Mouse (Mus musculus): ENCODE measurements around the gene Zfp335.
A peak's percentile ranks its signal among the peaks of the same experiment; 100 is the strongest.
"Not testable (repeated sequence)": the region's sequence is repeated elsewhere in the genome, so short reads cannot be mapped to it uniquely, and the experiment has no call there.

The Zfp335 gene

GRCm38 (mm10) chr2:164895885-164896284 is 15.7 kb downstream of the Zfp335 start:
- no peak for DNase-seq (ENCODE audit: low spot score in 2 of 2)

GRCm38 (mm10) chr2:164894644-164895043 is 16.9 kb downstream of the Zfp335 start:
- DNase-seq (ENCODE audit: low spot score in 2 of 2): no peak

GRCm38 (mm10) chr2:164894048-164894447 is 17.5 kb downstream of the Zfp335 start:
- DNase-seq (ENCODE audit: low spot score in 2 of 2): no peak

DNA sequence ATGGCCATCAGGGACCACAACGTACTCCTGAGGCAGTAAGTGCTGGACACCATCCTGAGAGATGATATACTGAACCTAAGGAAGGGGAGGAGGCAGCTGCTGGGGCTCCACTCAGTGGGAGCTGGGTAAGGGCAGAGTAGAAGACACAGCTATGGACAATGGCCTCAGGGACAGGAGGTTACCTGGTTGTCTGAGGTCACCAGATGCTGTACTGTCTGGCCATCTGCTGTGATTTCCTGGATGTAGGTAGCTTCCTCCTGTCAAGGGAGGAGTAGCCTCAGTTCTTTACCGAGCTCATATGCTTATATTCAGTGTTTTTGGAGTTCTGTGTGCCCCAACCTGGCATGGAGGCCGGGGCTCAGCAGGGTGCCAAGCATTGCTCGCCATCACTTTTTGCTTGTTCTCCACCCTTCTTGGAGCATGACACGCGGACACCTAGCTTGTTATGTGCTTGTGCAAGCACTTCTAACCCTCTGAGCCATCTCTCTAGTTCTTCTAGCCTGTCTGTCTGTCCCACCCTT is 18.8 kb downstream of the Zfp335 start:
- no peak for DNase-seq (ENCODE audit: low spot score in 2 of 2)

DNA sequence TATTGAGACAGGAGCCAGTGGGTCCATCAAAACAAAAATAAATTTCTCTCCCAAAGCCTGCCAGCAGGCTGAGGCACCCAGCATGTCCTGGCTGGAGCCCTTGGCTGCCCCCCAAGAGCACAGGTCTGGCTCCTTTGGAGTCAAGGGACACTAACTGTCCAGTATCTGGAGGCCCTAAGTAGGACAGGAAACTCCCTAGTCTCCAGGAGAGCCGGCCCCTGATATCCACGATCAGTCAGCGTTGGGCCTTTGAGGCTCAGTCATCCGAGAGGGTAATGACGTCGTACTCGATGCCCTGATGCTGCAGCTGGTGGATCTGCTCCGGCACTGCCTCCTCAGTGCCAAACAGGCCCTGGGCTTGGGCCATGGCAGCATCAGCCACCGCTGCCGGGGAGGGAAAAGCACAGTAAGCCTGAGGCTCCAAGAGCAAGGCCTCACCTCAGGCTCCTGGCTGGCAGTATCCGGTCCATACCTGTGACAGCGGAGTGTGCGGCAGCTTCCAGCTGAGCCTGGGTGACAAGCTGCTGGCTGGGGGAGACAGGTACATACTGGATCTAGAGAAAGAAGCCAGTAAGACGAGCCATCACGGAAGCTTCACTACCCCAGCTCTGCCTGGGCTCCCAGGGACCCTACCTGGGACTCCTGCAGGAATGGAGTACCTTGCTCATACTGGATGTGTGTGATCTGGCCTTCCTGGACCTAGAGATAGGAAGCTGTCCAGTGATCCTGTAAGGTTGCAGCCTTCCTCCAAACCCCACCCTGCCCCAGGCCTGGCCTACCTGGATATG is 19.5 kb downstream of the Zfp335 start:
- DNase-seq (ENCODE audit: low spot score in 2 of 2): no peak

DNA sequence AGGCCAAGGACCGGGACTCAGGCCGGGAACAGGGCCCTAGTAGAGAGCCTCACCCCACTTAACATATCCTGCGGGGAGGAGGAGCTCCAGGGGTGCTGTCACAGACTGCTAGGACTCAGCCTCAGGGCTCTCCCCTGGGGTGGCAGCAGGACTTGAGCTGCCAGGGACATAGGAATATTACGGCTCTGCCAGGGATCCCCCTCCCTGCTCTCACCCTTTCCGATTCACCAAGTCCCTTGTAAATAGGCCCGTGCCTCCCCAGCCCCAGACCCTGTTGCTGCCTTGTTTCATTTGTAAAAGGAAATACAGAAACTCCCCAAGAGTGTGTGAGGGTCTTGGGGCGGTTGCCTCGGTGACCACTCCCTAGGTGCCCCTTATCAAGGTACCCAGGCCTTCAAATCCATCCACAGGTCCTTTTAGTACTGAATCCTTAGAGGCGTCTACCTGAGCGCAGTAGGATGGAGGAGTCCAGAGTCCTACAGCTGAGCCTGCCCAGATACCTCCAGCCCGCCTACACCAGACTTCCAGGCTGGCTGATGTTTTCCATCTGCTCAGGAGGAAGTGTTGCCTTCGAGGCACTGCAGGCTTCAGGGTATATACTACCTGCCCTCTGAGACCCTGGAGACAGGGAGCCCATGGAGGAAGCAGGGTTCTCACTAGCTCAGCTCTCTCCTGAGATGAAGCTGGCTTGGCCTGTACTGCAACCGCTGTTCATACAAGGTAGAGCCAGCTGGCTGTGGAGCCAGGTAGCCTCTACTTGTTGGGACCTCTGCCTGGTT is 20.3 kb downstream of the Zfp335 start:
- no peak for DNase-seq (ENCODE audit: low spot score in 2 of 2)

DNA sequence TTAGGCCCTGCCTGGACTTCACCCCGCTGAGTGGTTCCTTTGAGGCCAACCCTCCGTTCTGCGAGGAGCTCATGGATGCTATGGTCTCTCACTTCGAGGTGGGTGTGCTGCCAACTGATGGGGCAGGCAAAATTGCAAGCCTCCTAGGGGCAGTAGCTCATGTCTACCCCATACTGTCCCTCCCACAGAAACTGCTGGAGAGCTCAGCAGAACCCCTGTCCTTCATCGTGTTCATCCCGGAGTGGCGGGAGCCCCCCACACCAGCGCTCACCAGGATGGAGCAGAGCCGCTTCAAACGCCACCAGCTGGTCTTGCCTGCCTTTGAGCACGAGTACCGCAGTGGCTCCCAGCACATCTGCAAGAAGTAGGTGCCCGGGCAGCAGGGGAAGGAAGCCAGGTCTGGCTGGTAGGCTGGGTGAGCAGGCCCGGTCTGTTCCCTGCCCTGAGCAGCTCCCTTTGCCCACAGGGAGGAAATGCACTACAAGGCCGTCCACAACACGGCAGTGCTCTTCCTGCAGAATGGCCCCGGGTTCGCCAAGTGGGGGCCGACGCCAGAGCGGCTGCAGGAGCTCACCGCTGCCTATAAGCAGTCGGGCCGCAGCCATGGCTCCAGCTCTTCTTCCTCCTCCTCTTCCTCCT is 21.0 kb downstream of the Zfp335 start:
- no peak for DNase-seq (ENCODE audit: low spot score in 2 of 2)

DNA sequence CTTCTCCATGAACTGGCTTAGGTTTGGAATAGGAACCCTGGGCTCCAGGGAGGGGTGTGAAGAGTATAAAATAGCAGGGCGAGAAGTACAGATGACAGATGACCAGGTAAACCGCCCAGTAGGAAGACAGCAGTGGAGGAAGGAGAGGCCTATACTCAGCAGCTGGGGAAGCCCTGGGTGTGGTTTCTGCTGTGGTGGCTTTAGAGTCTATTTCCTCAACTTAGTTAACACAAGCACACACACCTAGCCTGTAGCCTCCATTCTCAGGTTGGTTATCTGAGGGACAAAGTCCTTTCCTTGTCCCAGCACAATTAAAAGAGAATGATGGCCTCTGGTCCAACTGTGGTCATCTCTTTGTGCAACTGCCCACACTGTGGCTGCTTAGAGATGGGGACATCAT is 21.6 kb downstream of the Zfp335 start:
- DNase-seq (ENCODE audit: low spot score in 2 of 2): no peak

GRCm38 (mm10) chr2:164888996-164889395 is 22.6 kb downstream of the Zfp335 start:
- no peak for DNase-seq (ENCODE audit: low spot score in 2 of 2)

GRCm38 (mm10) chr2:164886617-164887016 is 24.9 kb downstream of the Zfp335 start:
- no peak for DNase-seq (ENCODE audit: low spot score in 2 of 2)

DNA sequence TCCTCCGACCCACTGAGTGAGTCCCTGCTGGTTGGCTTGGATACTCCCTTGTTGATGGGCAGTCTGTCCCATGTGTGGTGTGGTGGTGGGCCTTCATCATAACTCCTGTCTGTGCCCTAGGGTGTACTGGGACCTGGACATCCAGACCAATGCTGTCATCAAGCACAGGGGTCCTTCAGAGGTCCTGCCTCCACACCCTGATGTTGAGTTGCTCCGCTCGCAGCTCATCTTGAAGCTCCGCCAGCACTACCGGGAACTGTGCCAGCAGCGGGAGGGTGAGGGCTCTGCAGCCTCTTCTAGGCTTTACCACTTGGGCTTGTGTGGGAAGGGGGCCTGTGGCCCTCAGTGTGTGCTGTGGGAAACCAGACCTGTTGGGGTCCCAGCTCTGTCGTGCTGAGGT is 25.8 kb downstream of the Zfp335 start:
- DNase-seq (ENCODE audit: low spot score in 2 of 2): no peak

- DNase-seq (ENCODE audit: low spot score in 2 of 2): peak in 1 of 2 experiments; percentile 57
Observed at GRCm38 (mm10) chr2:164882619-164883018, 28.9 kb downstream of the Zfp335 start.

GRCm38 (mm10) chr2:164879568-164880277 is 31.8 kb downstream of the Zfp335 start:
- DNase-seq (ENCODE audit: low spot score in 2 of 2): peak; percentile 96 to 97

- DNase-seq (ENCODE audit: low spot score in 2 of 2): peak in 1 of 2 experiments; percentile 96
Observed at GRCm38 (mm10) chr2:164879228-164879567, 32.4 kb downstream of the Zfp335 start, which contains the start of gene Pcif1. Pcif1 (plus strand) TSS chr2:164879304.

- peak; percentile 63 to 67 for DNase-seq (ENCODE audit: low spot score in 2 of 2)
Observed at GRCm38 (mm10) chr2:164878509-164879227, 32.9 kb downstream of the Zfp335 start.

DNA sequence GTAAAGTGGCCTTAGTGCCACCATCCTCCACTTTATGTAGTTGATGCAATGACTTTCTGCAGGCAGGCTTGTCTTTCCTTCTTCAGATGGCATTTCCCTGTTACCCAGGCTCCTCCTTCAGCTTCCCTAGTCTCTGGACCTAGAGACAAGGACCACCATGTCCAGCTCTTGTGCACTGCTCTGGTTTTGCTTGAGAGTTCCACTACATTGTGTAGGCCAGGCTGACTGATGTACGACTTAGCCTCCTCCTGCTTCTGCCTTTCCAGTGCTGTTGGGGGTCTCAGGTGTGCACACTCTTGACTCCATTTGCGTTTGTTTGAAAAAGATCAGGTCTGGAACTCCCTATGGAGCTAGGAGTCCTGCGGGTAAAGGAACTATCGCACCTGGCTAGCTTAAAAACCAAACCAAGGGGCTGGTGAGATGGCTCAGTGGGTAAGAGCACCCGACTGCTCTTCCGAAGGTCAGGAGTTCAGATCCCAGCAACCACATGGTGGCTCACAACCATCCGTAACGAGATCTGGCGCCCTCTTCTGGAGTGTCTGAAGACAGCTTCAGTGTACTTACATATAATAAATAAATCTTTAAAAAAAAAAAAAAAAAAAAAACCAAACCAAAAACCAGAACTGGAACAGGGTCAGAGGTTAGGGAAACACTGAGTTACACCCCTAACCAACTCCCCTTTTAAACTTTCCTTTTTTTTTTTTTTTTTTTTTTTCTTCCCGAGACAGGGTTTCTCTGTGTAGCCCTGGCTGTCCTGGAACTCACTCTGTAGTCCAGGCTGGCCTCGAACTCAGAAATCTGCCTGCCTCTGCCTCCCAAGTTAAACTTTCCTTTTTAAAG is 34.0 kb downstream of the Zfp335 start:
- DNase-seq (ENCODE audit: low spot score in 2 of 2): not testable (repeated sequence)

- not testable (repeated sequence) for DNase-seq (ENCODE audit: low spot score in 2 of 2)
Observed at GRCm38 (mm10) chr2:164875648-164876047, 35.9 kb downstream of the Zfp335 start.

GRCm38 (mm10) chr2:164874239-164874769 is 37.3 kb downstream of the Zfp335 start:
- DNase-seq (ENCODE audit: low spot score in 2 of 2): no peak

- DNase-seq (ENCODE audit: low spot score in 2 of 2): no peak
Observed at GRCm38 (mm10) chr2:164873621-164874020, 37.9 kb downstream of the Zfp335 start.

All from spleen, postnatal 10 days (tissue).